Mouse (Mus musculus) intestine, postnatal 0 days (tissue): ENCODE measurements around the gene Afm. TPM values are rescaled to one million over a fixed set of nuclear protein-coding genes. Genes with fewer than 3 reads are reported as not detected.

Experiments
- ATAC-seq: fragments of 200-750 bp; cut with Nextera tagmentation; 2 replicates; pipeline ENCODE4 v1.8.0; 2017; ENCODE audit warnings: mild to moderate bottlenecking, moderate TSS enrichment, moderate library complexity
- H3K27ac ChIP-seq: fragments of 300-500 bp; sonication (generic); 2 replicates; pipeline ENCODE4 v1.5.1; 2014; ENCODE audit warnings: mild to moderate bottlenecking, low read depth, low read length, moderate library complexity
- H3K27me3 ChIP-seq: fragments of 300-500 bp; sonication (generic); replicated peaks from 2 replicates; pipeline ENCODE4 v1.6.1; 2014; ENCODE audit warnings: low read length, mixed read lengths; ENCODE audit not compliant: control insufficient read depth, insufficient read depth
- H3K36me3 ChIP-seq: fragments of 300-500 bp; sonication (generic); 2 replicates; pipeline ENCODE4 v1.6.1; 2014; ENCODE audit warnings: mild to moderate bottlenecking, moderate library complexity; ENCODE audit not compliant: control insufficient read depth, insufficient read depth
- H3K4me1 ChIP-seq: fragments of 300-500 bp; sonication (generic); replicated peaks from 2 replicates; pipeline ENCODE4 v1.6.1; 2014; ENCODE audit warnings: antibody characterized with exemption, low read length, mixed read lengths; ENCODE audit not compliant: control insufficient read depth, insufficient read depth
- H3K4me2 ChIP-seq: fragments of 300-500 bp; sonication (generic); replicated peaks from 2 replicates; pipeline ENCODE4 v1.6.1; 2014; ENCODE audit warnings: low read depth, mild to moderate bottlenecking, moderate library complexity
- H3K4me3 ChIP-seq: fragments of 300-500 bp; sonication (generic); 2 replicates; pipeline ENCODE4 v1.5.1; 2014; ENCODE audit warnings: low read depth, low read length
- H3K9ac ChIP-seq: fragments of 300-500 bp; sonication (generic); 2 replicates; pipeline ENCODE4 v1.6.1; 2014; ENCODE audit warnings: mild to moderate bottlenecking, low read depth, low read length
- H3K9me3 ChIP-seq: fragments of 300-500 bp; sonication (generic); 2 replicates; pipeline ENCODE4 v1.6.1; 2016; ENCODE audit warnings: mixed run types; ENCODE audit not compliant: control insufficient read depth
- CTCF ChIP-seq: sonication (generic); IDR thresholded peaks from 2 replicates; pipeline ENCODE4 v1.5.1; 2016; ENCODE audit warnings: low read depth, mild to moderate bottlenecking, control low read depth, antibody characterized with exemption, moderate library complexity
- WGBS: fragments of 180-500 bp; shearing (Covaris S2); extraction: QIAGEN DNeasy Blood & Tissue Kit; methylation state at CpG from one replicate; pipeline ENCODE4 v1.1.7; 2014; 5-methylcytosine and 5-hydroxymethylcytosine counted together
- polyA plus RNA-seq: library from polyadenylated mRNA; unstranded; fragments of >200 nt; fragmentation: Nextera tagmentation; extraction: Ambion mirVana; gene quantifications from 2 replicates; pipeline ENCODE4 v1.2.1, GENCODE M21; 2015

Gene Afm
- polyA plus RNA-seq, 1 experiment from 2014 or later, result 8.2 TPM

- Histone ChIP-seq H3K36me3 (no peaks in the 10 kb centered on the region), H3K4me1 (no peaks in the 10 kb centered on the region), H3K4me2 (no peak overlapping the region), H3K9ac (no peak overlapping the region), H3K27ac (no peak overlapping the region), H3K4me3 (no peak overlapping the region), H3K27me3 (no peaks in the 10 kb centered on the region), H3K9me3 (no peaks in the 10 kb centered on the region)
- 86% methylated on average over 1 of the region's 1 CpGs for WGBS
- ATAC-seq, result no peak
- no peak for TF ChIP-seq CTCF
Measured at GRCm38 (mm10) chr5:90478886-90479285, 39.8 kb upstream of the Afm start.

- H3K9me3 ChIP-seq, result no peaks in the 10 kb centered on the region
- WGBS, result 46% methylated on average over 7 of the region's 7 CpGs
- no peaks in the 10 kb centered on the region for H3K27me3 ChIP-seq
- ATAC-seq, result no peak
- 0 out of 2 replicates have a peak, but pooled peaks cover 3% of the 10 kb centered on the region for H3K4me1 ChIP-seq
- no peak for TF ChIP-seq CTCF
- no peak overlapping the region for H3K4me3 ChIP-seq
- no peak overlapping the region for H3K27ac ChIP-seq
- H3K36me3 ChIP-seq, result no peaks in the 10 kb centered on the region
- no peak overlapping the region for H3K4me2 ChIP-seq
- no peak overlapping the region for H3K9ac ChIP-seq
Measured at GRCm38 (mm10) chr5:90485597-90485996, 33.1 kb upstream of the Afm start.

- H3K27me3 ChIP-seq, result no peaks in the 10 kb centered on the region
- no peaks in the 10 kb centered on the region for H3K9me3 ChIP-seq
- no peak overlapping the region for H3K27ac ChIP-seq
- no peak overlapping the region for H3K9ac ChIP-seq
- no peak overlapping the region for H3K4me3 ChIP-seq
- no peak for TF ChIP-seq CTCF
- H3K4me1 ChIP-seq, result 0 out of 2 replicates have a peak, but pooled peaks cover 3% of the 10 kb centered on the region
- WGBS, result 43% methylated on average over 7 of the region's 7 CpGs
- H3K36me3 ChIP-seq, result no peaks in the 10 kb centered on the region
- H3K4me2 ChIP-seq, result no peak overlapping the region; the same call in 1 of the 2 replicates
- no peak for ATAC-seq
Measured at GRCm38 (mm10) chr5:90488323-90488722, 30.4 kb upstream of the Afm start.

- Histone ChIP-seq H3K36me3 (no peaks in the 10 kb centered on the region), H3K4me2 (no peak within 1 kb of the TSS; the same call in 1 of the 2 replicates), H3K4me3 (no peak within 1 kb of the TSS), H3K9me3 (no peaks in the 10 kb centered on the region), H3K4me1 (0 out of 2 replicates have a peak, but pooled peaks cover 3% of the 10 kb centered on the region), H3K27ac (no peak within 1 kb of the TSS), H3K27me3 (no peaks in the 10 kb centered on the region), H3K9ac (no peak within 1 kb of the TSS)
- TF ChIP-seq CTCF, result no peak
- ATAC-seq, result no peak
- WGBS, result 61% methylated on average over 7 of the region's 7 CpGs
Measured at GRCm38 (mm10) chr5:90490518-90490917, 28.2 kb upstream of the Afm start, which contains the start of gene Afp. Afp (plus strand) TSS chr5:90490737.

DNA sequence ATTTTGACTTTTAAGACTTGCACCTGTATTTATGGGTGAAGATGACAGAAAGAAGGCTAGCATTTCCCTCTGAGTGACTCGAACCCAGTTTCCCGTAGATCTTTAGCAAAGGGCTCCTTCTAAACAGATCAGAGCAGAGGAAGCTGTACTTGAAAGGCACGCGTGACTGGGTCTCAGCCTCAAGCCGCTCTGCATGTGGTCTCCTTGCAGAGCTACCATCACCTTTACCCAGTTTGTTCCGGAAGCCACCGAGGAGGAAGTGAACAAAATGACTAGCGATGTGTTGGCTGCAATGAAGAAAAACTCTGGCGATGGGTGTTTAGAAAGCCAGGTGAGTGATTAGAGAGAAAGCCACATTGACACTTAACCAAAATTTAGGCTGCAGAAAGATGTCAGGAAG lies 26.3 kb upstream of the Afm start:
- H3K27ac ChIP-seq, result no peak overlapping the region
- H3K4me2 ChIP-seq, result no peak overlapping the region
- no peak overlapping the region for H3K4me3 ChIP-seq
- no peak for ATAC-seq
- no peaks in the 10 kb centered on the region for H3K9me3 ChIP-seq
- H3K36me3 ChIP-seq, result no peaks in the 10 kb centered on the region
- 0 out of 2 replicates have a peak, but pooled peaks cover 3% of the 10 kb centered on the region for H3K4me1 ChIP-seq
- no peak for TF ChIP-seq CTCF
- WGBS, result 76% methylated on average over 9 of the region's 9 CpGs
- no peaks in the 10 kb centered on the region for H3K27me3 ChIP-seq
- no peak overlapping the region for H3K9ac ChIP-seq

DNA sequence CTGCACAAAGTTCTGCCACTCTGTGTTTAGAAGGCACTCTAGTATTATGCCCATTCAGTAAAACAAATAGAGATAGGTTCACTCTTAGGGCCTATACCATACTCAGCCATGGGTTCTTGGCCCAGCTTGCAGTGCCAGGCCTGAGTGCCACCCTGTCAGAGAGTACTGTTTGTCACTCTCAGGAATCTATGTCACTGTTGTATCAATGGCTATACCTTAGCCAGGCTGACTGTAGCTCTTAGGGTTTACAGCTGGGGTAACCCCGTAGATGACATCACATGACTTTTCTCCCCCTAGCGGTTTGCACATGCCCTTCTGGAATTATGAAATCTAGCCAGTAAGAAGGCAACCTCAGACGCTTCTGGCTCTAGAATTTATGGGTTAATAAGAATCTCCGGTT lies 24.4 kb upstream of the Afm start:
- no peaks in the 10 kb centered on the region for H3K9me3 ChIP-seq
- no peaks in the 10 kb centered on the region for H3K27me3 ChIP-seq
- no peak for TF ChIP-seq CTCF
- no peak overlapping the region for H3K4me3 ChIP-seq
- no peak overlapping the region for H3K4me2 ChIP-seq
- no peak overlapping the region for H3K27ac ChIP-seq
- H3K9ac ChIP-seq, result no peak overlapping the region
- no peak for ATAC-seq
- WGBS, result 92% methylated on average over 4 of the region's 4 CpGs
- no peaks in the 10 kb centered on the region for H3K4me1 ChIP-seq
- no peaks in the 10 kb centered on the region for H3K36me3 ChIP-seq

DNA sequence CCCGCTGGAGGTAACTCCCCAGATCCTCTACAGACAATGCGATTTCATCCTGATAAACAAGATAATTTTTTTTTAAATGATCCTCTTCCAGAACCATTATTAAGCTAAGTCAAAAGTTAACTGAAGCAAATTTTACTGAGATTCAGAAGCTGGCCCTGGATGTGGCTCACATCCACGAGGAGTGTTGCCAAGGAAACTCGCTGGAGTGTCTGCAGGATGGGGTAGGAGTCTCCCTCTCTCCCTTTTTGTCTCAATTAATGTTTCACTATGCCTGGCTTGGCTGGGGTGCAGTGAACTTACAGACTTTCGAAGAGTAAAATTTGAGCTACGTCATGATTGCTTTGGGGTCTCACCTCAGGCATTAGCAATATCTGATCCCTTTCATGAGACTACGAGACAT lies 19.2 kb upstream of the Afm start:
- Histone ChIP-seq H3K27ac (no peak overlapping the region), H3K4me1 (no peaks in the 10 kb centered on the region), H3K9ac (no peak overlapping the region), H3K36me3 (no peaks in the 10 kb centered on the region), H3K4me2 (no peak overlapping the region), H3K27me3 (no peaks in the 10 kb centered on the region), H3K9me3 (no peaks in the 10 kb centered on the region), H3K4me3 (no peak overlapping the region)
- no peak for ATAC-seq
- WGBS, result 82% methylated on average over 7 of the region's 7 CpGs
- no peak for TF ChIP-seq CTCF
